Mouse (Mus musculus) hindbrain, embryonic 14.5 days (tissue): ENCODE measurements at regions not wholly inside any gene's neighbourhood (a gene's known extent, or its start where the extent isn't known, plus 50 kb on each side); places are given as distances from the start of the nearest gene placed in this dataset.

Source experiments
- ATAC-seq: fragments of 200-750 bp; cut with Nextera tagmentation; 2 replicates; pipeline ENCODE4 v1.8.0; 2017; ENCODE audit warnings: moderate number of reproducible peaks, mild to moderate bottlenecking, moderate TSS enrichment, moderate library complexity; ENCODE audit not compliant: low FRiP score
- DNase-seq: peaks from one replicate; pipeline ENCODE4 v3.0.0-alpha.2; 2015; ENCODE audit warnings: low spot score
- H3K27ac ChIP-seq: fragments of 300-500 bp; sonication (generic); 2 replicates; pipeline ENCODE4 v1.5.1; 2014; ENCODE audit warnings: mild to moderate bottlenecking, moderate library complexity
- H3K27me3 ChIP-seq: fragments of 300-500 bp; sonication (generic); 2 replicates; pipeline ENCODE4 v1.6.1; 2014; ENCODE audit warnings: mild to moderate bottlenecking, low read length, mixed read lengths; ENCODE audit not compliant: control insufficient read depth, insufficient read depth
- H3K36me3 ChIP-seq: fragments of 300-500 bp; sonication (generic); replicated peaks from 2 replicates; pipeline ENCODE4 v1.6.1; 2014; ENCODE audit not compliant: control insufficient read depth, insufficient read depth
- H3K4me1 ChIP-seq: fragments of 300-500 bp; sonication (generic); replicated peaks from 2 replicates; pipeline ENCODE4 v1.6.1; 2014; ENCODE audit warnings: antibody characterized with exemption, low read length, mixed read lengths; ENCODE audit not compliant: control insufficient read depth, insufficient read depth
- H3K4me2 ChIP-seq: fragments of 300-500 bp; sonication (generic); replicated peaks from 2 replicates; pipeline ENCODE4 v1.6.1; 2014; ENCODE audit warnings: mild to moderate bottlenecking, moderate library complexity
- H3K4me3 ChIP-seq: fragments of 300-500 bp; sonication (generic); replicated peaks from 2 replicates; pipeline ENCODE4 v1.5.1; 2014; ENCODE audit warnings: mild to moderate bottlenecking, low read length
- H3K9ac ChIP-seq: fragments of 300-500 bp; sonication (generic); 2 replicates; pipeline ENCODE4 v1.6.1; 2014
- H3K9me3 ChIP-seq: fragments of 300-500 bp; sonication (generic); 2 replicates; pipeline ENCODE4 v1.6.1; 2016; ENCODE audit warnings: low read length; ENCODE audit not compliant: control insufficient read depth
- WGBS: fragments of 180-500 bp; shearing (Covaris S2); extraction: QIAGEN DNeasy Blood & Tissue Kit; methylation state at CpG from one replicate; pipeline ENCODE4 v1.1.7; 2014; 5-methylcytosine and 5-hydroxymethylcytosine counted together

DNA sequence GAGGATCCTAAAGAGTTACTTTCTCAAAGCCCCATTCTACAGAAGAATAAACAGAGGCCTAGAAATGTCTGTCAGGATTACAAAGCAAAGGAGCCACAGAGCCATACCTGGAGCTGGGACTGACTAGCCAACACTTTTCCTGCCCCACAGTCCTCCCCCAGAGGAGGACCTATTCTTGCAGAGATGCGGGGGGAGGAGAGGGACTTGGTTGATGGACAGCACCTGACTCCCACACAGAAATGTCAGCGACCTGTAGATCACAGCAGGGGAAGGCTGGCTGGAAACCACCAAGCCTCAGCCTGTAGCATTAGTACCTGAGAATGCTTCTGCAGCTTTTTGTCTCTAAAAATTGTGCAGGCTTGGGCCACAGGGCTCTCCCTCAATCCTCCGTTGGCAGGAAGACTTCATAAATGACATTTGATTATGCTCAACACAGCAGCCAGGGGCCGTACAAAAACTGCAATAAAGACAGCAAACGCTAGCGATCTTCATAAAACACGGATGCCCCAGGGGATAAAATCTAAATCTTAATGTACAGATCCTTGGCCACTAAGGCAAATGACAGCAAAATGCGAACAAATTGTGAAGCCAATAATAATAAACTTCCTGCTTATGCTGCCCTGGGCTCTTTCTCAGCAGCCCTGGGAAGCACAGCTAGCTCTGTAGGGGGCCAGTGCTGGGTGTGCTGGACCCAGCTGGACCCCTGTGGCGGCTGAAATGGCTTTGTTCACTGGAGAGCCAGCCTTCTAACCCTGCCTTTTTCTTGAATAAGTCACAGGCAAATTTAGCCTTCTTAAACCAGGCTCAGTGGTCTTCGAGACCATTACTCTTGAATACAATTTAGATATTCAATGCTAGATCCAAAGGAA, 489.4 kb upstream of the Camk1g start:
- H3K4me3 ChIP-seq: no peak overlapping the region
- peak overlapping the region; percentile 38 for H3K27ac ChIP-seq
- H3K9me3 ChIP-seq: no peaks in the 10 kb centered on the region
- peak overlapping the region; percentile 6; the same call in 1 of the 2 replicates for H3K9ac ChIP-seq
- DNase-seq (no peak), ATAC-seq (no peak)
- H3K36me3 ChIP-seq: no peaks in the 10 kb centered on the region
- H3K4me2 ChIP-seq: no peak overlapping the region
- H3K4me1 ChIP-seq: peaks cover 15% of the 10 kb centered on the region
- no peaks in the 10 kb centered on the region for H3K27me3 ChIP-seq
- 32% methylated on average over 10 of the region's 10 CpGs for WGBS

DNA sequence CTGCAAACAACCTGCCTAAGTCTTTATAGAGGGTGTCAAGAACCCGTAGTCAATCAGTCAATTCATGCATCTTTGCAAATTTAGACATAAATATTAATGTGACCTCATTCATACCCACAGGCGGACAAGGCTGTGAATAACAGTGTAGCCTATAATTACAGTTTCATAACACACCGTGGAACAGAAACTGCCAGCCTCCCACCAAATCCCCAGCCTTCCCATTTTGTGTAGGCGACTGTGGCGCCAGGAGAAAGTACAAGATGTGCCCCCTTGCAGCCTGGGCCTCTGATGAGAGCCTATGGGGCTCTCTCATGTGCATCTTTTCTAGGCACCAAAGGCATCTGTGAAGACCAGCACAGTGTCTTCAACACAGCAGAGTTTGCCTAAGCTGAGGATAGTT, 477.8 kb upstream of the Camk1g start:
- H3K9ac ChIP-seq: no peak overlapping the region
- H3K36me3 ChIP-seq: no peaks in the 10 kb centered on the region
- 39% methylated on average over 5 of the region's 5 CpGs for WGBS
- DNase-seq: no peak
- no peak overlapping the region for H3K27ac ChIP-seq
- H3K9me3 ChIP-seq: no peaks in the 10 kb centered on the region
- H3K4me1 ChIP-seq: no peaks in the 10 kb centered on the region
- no peak overlapping the region for H3K4me3 ChIP-seq
- no peak overlapping the region for H3K4me2 ChIP-seq
- no peak for ATAC-seq
- H3K27me3 ChIP-seq: no peaks in the 10 kb centered on the region

DNA sequence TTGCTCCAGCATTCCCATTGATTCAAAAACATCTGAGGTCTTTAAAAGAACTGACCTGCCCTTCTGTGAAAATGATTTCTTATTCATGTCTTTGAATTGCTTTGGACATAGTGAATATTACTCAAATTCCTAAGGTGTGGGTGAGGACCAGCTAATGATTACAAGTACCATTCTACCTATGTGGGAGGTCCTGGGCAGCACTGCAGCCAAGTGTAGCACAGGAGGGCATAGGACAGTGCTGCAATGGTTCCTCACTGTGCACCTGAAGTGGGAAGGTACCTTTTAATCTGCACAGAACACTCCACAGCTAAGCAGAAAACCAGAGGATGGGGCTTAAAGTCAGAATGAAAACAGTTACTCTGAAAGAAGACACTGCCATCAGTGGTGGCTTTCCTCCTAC, 474.8 kb upstream of the Camk1g start:
- DNase-seq (no peak), ATAC-seq (no peak)
- H3K9me3 ChIP-seq: no peaks in the 10 kb centered on the region
- no peaks in the 10 kb centered on the region for H3K27me3 ChIP-seq
- no peak overlapping the region for H3K4me2 ChIP-seq
- no peak overlapping the region for H3K27ac ChIP-seq
- no peaks in the 10 kb centered on the region for H3K36me3 ChIP-seq
- no peaks in the 10 kb centered on the region for H3K4me1 ChIP-seq
- no peak overlapping the region for H3K4me3 ChIP-seq
- H3K9ac ChIP-seq: no peak overlapping the region

DNA sequence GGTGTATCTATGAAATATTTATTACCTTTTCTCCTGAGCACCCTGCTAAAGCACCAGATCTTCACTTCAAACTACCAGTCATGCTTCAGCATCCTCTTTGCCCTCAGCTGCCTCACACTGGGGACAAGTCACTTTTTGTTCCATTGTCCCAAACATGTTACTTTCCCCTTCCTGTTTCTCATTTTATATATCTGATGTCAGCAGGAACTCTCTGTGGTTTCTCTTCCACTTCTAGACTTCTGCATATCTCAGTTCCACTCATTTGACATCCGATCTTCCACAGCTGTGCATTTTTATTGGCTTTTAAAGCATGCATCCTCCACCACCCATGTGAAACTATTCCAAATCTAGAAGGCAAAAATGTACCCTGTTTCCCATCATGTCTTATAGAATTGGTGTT, 474.4 kb upstream of the Camk1g start:
- Histone ChIP-seq H3K9me3 (no peaks in the 10 kb centered on the region), H3K4me2 (no peak overlapping the region), H3K36me3 (no peaks in the 10 kb centered on the region), H3K27me3 (no peaks in the 10 kb centered on the region), H3K27ac (no peak overlapping the region), H3K4me3 (no peak overlapping the region), H3K4me1 (no peaks in the 10 kb centered on the region), H3K9ac (no peak overlapping the region)
- DNase-seq (no peak), ATAC-seq (no peak)
- WGBS: 88% methylated on average over 1 of the region's 1 CpGs

DNA sequence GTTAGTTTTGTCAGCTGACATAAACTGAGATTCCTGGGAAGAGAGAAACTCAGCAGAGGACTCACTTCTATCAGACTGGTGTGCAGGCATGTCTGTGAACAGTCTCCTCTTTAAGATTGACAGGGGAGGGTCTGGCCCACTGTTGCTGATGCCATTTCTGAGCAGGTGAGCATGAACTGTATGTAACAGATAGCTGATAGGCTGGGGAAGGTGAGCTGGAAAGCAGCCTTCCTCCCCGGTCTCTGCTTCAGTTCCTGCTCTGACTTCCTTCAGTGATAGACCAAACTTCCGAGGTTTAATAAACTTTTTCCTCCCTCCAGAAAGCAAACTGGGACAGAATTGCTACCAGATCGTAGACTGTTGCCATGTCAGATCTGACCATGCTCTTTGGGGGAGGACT, 430.9 kb upstream of the Camk1g start:
- DNase-seq (no peak), ATAC-seq (no peak)
- H3K4me2 ChIP-seq: no peak overlapping the region
- no peaks in the 10 kb centered on the region for H3K36me3 ChIP-seq
- H3K27ac ChIP-seq: no peak overlapping the region
- H3K27me3 ChIP-seq: no peaks in the 10 kb centered on the region
- H3K4me1 ChIP-seq: no peaks in the 10 kb centered on the region
- no peaks in the 10 kb centered on the region for H3K9me3 ChIP-seq
- H3K4me3 ChIP-seq: no peak overlapping the region
- H3K9ac ChIP-seq: no peak overlapping the region
- 90% methylated on average over 3 of the region's 3 CpGs for WGBS

DNA sequence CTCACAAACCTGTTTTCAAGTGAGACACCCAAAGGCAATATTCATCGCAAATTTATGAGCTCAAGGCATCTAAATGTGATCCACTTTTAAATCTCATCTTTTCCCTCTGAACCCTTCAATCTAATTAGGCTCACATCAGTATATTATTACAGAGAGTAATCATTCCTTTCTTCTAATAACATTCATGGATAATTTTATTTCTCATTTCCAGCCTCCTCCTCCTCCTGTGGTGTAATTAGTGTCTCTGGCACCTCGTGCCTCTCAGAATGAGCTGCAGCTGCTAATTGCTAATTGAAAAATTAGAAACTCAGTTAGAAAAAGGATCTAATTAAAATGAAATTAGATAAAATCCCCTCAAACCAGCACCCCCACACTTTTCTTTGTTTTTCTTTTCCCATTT, 420.5 kb upstream of the Camk1g start:
- Histone ChIP-seq H3K4me1 (no peaks in the 10 kb centered on the region), H3K9me3 (no peaks in the 10 kb centered on the region), H3K9ac (no peak overlapping the region), H3K27me3 (no peaks in the 10 kb centered on the region), H3K4me3 (no peak overlapping the region), H3K4me2 (no peak overlapping the region), H3K36me3 (no peaks in the 10 kb centered on the region), H3K27ac (peak overlapping the region; percentile 70)
- no peak for DNase-seq
- WGBS: 41% methylated on average over 2 of the region's 2 CpGs
- ATAC-seq: peak; percentile 65; the same call in 1 of the 2 replicates

DNA sequence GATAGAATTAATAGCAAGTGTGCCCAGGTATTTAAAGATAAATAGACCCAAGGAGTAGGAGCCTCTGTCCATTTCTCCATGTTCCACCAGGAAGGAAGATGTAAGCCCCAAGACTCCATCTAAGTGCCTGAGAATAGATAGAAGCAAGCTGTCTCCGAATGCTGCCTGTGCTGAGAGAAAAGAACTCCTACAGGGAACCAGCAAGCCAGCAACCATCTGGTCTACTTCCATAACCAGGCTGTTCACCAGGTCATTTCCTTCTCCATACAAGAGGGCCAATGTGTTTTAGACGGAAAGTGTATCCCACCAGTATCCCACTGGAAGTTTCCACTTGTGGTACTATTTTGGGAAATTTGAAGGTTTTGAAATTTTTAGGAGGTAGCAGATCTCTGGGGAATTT, 418.4 kb upstream of the Camk1g start:
- Histone ChIP-seq H3K9ac (no peak overlapping the region), H3K4me1 (no peaks in the 10 kb centered on the region), H3K4me2 (no peak overlapping the region), H3K9me3 (no peaks in the 10 kb centered on the region), H3K27me3 (no peaks in the 10 kb centered on the region), H3K27ac (no peak overlapping the region), H3K4me3 (no peak overlapping the region), H3K36me3 (no peaks in the 10 kb centered on the region)
- DNase-seq: no peak
- no peak for ATAC-seq
- 78% methylated on average over 2 of the region's 2 CpGs for WGBS

DNA sequence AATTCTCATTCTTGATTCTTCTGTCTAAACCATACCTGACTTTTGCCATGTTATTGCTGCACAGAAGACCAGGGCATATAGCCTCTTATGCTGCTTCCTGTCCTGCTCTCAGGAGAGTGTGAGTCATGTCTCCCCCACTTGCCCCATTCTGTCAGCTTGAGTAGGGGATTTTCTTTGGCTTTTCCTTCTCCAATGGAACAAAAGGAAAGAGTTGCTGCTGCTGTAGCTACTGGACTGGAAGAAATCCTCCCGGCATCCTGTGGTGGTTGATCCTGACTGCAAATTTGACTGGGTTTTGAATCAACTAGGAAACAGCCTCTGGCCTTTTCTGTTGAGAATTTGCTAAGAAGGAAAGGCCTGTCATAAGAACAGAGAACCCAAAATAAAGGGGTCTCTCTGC, 417.3 kb upstream of the Camk1g start:
- no peak for DNase-seq
- Histone ChIP-seq H3K9me3 (no peaks in the 10 kb centered on the region), H3K36me3 (no peaks in the 10 kb centered on the region), H3K27me3 (no peaks in the 10 kb centered on the region), H3K4me1 (no peaks in the 10 kb centered on the region), H3K4me2 (no peak overlapping the region), H3K9ac (no peak overlapping the region), H3K27ac (no peak overlapping the region), H3K4me3 (no peak overlapping the region)
- WGBS: 24% methylated on average over 1 of the region's 1 CpGs
- ATAC-seq: no peak

DNA sequence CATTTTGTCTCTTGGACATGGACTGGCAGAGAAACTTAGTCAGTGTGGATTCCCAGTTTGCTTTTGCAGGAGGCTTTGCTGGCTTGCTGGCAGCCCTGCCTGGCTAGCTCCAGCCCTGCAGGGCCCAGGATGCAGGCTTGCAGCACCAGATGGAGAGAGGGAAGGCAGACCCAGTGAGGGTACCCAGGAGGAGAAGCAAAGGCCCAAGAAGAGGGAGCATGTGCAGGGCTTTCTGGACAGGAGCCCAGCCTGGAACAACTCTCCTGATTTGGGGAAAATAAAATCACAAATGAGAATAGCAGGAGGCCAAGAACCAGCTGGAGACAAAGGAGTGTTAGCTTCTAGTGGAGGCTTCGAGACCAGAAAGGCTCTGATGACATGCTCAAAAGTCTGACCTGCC, 414.9 kb upstream of the Camk1g start:
- DNase-seq: no peak
- H3K27me3 ChIP-seq: no peaks in the 10 kb centered on the region
- no peak overlapping the region for H3K27ac ChIP-seq
- no peak overlapping the region for H3K4me3 ChIP-seq
- H3K4me1 ChIP-seq: no peaks in the 10 kb centered on the region
- no peak for ATAC-seq
- no peaks in the 10 kb centered on the region for H3K9me3 ChIP-seq
- H3K36me3 ChIP-seq: no peaks in the 10 kb centered on the region
- H3K9ac ChIP-seq: no peak overlapping the region
- 53% methylated on average over 1 of the region's 1 CpGs for WGBS
- H3K4me2 ChIP-seq: no peak overlapping the region

DNA sequence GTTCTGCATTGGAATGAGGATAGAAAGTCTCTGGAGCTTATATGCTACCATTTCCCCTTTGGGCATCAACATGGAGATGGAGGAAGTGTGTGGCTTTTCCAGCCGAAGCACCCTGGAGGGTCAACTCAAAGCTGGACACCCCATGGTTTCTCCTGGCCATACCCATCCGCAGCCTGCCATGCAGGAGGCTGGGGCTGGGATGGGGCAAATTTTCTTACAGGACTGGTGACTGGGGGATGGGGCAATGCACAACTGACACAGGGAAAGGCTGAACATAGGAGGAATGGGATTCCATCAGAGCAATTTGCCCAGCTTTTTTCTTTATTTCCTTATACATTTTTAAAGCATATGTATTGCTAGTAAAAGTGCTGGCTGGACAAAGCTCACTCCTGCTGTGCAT, 414.4 kb upstream of the Camk1g start:
- Histone ChIP-seq H3K9me3 (no peaks in the 10 kb centered on the region), H3K27me3 (no peaks in the 10 kb centered on the region), H3K4me1 (no peaks in the 10 kb centered on the region), H3K4me3 (no peak overlapping the region), H3K27ac (no peak overlapping the region), H3K36me3 (no peaks in the 10 kb centered on the region), H3K9ac (no peak overlapping the region), H3K4me2 (no peak overlapping the region)
- WGBS: 61% methylated on average over 2 of the region's 2 CpGs
- no peak for ATAC-seq
- DNase-seq: no peak
